Mouse (Mus musculus) midbrain, embryonic 16.5 days (tissue): ENCODE results near the gene Gm43517. TPM values are rescaled to one million over a fixed set of nuclear protein-coding genes. Genes with fewer than 3 reads are reported as not detected.

ENCODE experiments used
- ATAC-seq: fragments of 200-750 bp; cut with Nextera tagmentation; 2 replicates; pipeline ENCODE4 v1.8.0; 2017; ENCODE audit warnings: moderate TSS enrichment
- H3K27ac ChIP-seq: fragments of 300-500 bp; sonication (generic); 2 replicates; pipeline ENCODE4 v1.5.1; 2014; ENCODE audit warnings: mild to moderate bottlenecking, low read length, mixed read lengths
- H3K27me3 ChIP-seq: fragments of 300-500 bp; sonication (generic); 2 replicates; pipeline ENCODE4 v1.6.1; 2014; ENCODE audit warnings: low read depth, low read length, mixed read lengths; ENCODE audit not compliant: control insufficient read depth, insufficient read depth
- H3K36me3 ChIP-seq: fragments of 300-500 bp; sonication (generic); 2 replicates; pipeline ENCODE4 v1.6.1; 2014; ENCODE audit warnings: mild to moderate bottlenecking, low read length, moderate library complexity, mixed read lengths; ENCODE audit not compliant: control insufficient read depth, insufficient read depth
- H3K4me1 ChIP-seq: fragments of 300-500 bp; sonication (generic); 2 replicates; pipeline ENCODE4 v1.6.1; 2014; ENCODE audit warnings: mild to moderate bottlenecking, low read length, mixed read lengths; ENCODE audit not compliant: control insufficient read depth, insufficient read depth
- H3K4me2 ChIP-seq: fragments of 300-500 bp; sonication (generic); 2 replicates; pipeline ENCODE4 v1.6.1; 2014; ENCODE audit warnings: mild to moderate bottlenecking, low read length, mixed read lengths
- H3K4me3 ChIP-seq: fragments of 300-500 bp; sonication (generic); 2 replicates; pipeline ENCODE4 v1.5.1; 2014; ENCODE audit warnings: low read depth, mild to moderate bottlenecking, low read length, moderate library complexity, mixed read lengths
- H3K9ac ChIP-seq: fragments of 300-500 bp; sonication (generic); 2 replicates; pipeline ENCODE4 v1.6.1; 2014; ENCODE audit warnings: low read depth, low read length, mixed read lengths
- H3K9me3 ChIP-seq: fragments of 300-500 bp; sonication (generic); replicated peaks from 2 replicates; pipeline ENCODE4 v1.6.1; 2014; ENCODE audit warnings: mild to moderate bottlenecking, low read length, mixed read lengths; ENCODE audit not compliant: control insufficient read depth, poor library complexity, severe bottlenecking
- WGBS: fragments of 180-500 bp; shearing (Covaris S2); extraction: QIAGEN DNeasy Blood & Tissue Kit; methylation state at CpG from one replicate; pipeline ENCODE4 v1.1.7; 2014; 5-methylcytosine and 5-hydroxymethylcytosine counted together
- polyA plus RNA-seq: library from polyadenylated mRNA; unstranded; fragments of >200 nt; fragmentation: Nextera tagmentation; extraction: Ambion mirVana; gene quantifications from 2 replicates; pipeline ENCODE4 v1.2.1, GENCODE M21; 2015

The Gm43517 gene
- polyA plus RNA-seq, 1 experiment from 2014 or later = 0.10 TPM

DNA sequence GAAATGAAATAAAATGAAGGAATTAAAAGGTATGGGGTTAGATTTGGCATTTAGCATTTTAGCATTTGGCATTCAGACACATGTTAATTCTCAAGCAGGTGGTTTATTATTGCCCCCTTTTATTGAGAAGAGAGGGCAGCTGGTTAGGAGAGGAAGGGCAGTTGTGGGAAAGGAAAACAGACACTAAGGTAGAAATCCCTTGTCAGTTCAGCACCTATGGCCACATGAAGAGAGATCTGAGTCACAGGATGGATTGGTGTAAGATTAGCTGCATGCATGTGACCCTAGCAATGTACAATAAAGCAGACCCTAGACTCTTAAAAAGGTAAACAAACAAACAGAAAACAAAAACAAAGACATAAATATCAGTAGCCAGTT is 13.2 kb downstream of the Gm43517 start:
- H3K9ac ChIP-seq = no peak overlapping the region
- no peak overlapping the region for H3K4me2 ChIP-seq
- peaks cover 38% of the 10 kb centered on the region for H3K27me3 ChIP-seq

DNA sequence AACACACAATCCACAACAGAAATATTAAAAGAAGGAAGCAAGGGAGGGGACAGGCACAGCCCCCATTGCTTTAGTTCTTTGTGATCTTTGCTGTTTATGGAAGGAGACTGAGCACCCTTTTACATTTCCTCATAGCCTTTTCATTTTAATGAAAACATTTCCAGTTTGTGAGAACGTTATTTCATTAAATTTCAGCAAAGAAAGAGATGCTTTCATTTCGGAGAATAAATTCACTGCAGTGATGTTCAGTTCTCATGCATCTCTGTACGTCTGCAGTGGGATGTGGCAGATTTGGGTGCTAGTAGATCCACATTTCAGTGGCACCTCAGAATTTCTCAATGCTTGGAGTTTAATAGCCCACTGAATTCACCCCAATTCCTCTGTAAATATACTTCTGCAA is 13.7 kb downstream of the Gm43517 start:
- Histone ChIP-seq H3K4me3 (no peak overlapping the region), H3K36me3 (no peaks in the 10 kb centered on the region), H3K27me3 (peaks cover 41% of the 10 kb centered on the region), H3K27ac (no peak overlapping the region), H3K4me2 (no peak overlapping the region), H3K9me3 (no peaks in the 10 kb centered on the region), H3K4me1 (peaks cover 10% of the 10 kb centered on the region), H3K9ac (no peak overlapping the region)
- ATAC-seq = no peak
- WGBS = 18% methylated on average over 3 of the region's 3 CpGs

More for the DNA sequence above, 13.2 kb downstream of the Gm43517 start:
- no peak overlapping the region for H3K27ac ChIP-seq
- H3K4me1 ChIP-seq = peaks cover 10% of the 10 kb centered on the region
- no peak overlapping the region for H3K4me3 ChIP-seq
- ATAC-seq = no peak
- no peaks in the 10 kb centered on the region for H3K9me3 ChIP-seq
- no peaks in the 10 kb centered on the region for H3K36me3 ChIP-seq

DNA sequence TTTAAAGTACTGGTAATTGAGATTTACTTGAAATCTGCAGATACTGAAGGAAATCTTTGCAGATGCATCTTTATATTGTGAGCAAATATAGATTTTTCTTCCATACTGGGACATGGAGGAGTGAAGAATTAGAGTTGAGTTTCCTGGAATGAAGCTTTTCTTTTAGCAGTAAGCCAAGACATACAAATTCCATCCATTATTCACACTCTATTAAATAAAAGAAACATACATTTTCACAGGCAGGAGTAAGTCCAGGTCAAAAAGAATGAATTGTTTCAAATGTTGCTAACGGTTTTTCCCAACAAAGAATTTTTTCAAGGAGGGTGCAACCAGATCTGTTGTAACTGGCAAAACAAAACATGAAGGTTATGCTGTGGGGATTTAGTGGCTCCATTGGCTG is 14.6 kb downstream of the Gm43517 start:
- Histone ChIP-seq H3K4me2 (no peak overlapping the region), H3K27me3 (peaks cover 41% of the 10 kb centered on the region), H3K36me3 (no peaks in the 10 kb centered on the region), H3K9me3 (no peaks in the 10 kb centered on the region), H3K4me1 (peaks cover 10% of the 10 kb centered on the region), H3K9ac (no peak overlapping the region), H3K4me3 (no peak overlapping the region), H3K27ac (no peak overlapping the region; the same call in 1 of the 2 replicates)
- no peak for ATAC-seq
- 4% methylated on average over 1 of the region's 1 CpGs for WGBS

DNA sequence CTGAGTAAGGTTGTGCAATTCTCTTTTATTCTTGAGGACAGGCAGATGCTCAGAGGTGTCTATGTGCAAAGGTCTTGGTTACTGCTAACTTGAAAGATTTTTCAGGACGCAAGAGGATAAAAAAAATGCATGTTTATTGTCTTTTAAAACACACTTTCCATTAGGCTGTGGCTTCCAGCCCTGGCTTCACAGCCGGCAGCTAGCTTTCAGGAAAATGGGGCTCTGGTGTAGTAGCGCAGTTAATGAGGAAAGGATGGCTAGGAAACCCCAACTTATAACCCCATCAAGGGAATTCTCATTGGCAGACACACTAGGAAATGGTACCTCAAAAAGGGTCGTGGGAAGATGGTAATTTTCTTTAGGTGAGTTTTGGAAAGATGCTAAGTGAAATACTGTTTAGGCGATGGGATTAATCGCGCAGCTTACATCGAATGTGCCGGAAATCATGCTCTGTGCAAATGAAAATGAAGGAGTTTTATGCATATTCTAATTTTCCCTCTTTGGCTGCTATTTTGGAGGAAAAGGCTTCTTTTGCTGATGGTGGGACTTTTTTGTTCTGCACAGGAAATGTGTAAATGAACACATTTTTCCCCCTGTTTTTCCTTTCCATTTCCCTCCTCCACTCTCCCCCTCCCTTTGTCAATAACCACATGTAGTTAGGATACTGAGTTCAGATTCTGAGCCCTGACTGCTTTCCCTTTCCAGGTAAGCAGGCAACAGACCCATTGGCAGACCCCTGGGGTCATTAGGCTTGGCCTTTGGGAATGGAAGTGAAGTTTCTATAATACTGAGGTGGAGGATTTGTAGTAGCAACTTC is 15.3 kb downstream of the Gm43517 start:
- Histone ChIP-seq H3K9me3 (no peaks in the 10 kb centered on the region), H3K4me2 (peak overlapping the region; percentile 74; the same call in 1 of the 2 replicates), H3K4me1 (peaks cover 10% of the 10 kb centered on the region), H3K9ac (no peak overlapping the region), H3K36me3 (no peaks in the 10 kb centered on the region), H3K27ac (no peak overlapping the region; the same call in 1 of the 2 replicates), H3K4me3 (no peak overlapping the region), H3K27me3 (peaks cover 41% of the 10 kb centered on the region)
- 2% methylated on average over 9 of the region's 9 CpGs for WGBS
- ATAC-seq = 0 out of 2 replicates have a peak, but pooled peaks have one; percentile 14

DNA sequence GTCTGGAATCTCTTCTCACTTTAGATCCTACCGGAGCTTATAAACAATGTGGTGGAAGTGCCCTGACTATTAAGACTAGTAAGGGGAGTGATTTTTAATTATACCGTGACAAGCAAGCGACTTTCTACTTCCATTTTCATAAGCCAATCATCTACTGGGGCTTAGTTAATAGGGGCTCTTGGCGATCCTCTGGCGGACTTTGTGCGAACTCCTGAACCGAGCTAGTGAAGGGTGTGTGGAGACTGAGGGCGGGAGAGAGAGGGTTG is 15.8 kb downstream of the Gm43517 start:
- no peak overlapping the region for H3K9ac ChIP-seq
- H3K36me3 ChIP-seq = no peaks in the 10 kb centered on the region
- peak overlapping the region; percentile 68; the same call in 1 of the 2 replicates for H3K27ac ChIP-seq
- H3K4me1 ChIP-seq = peaks cover 10% of the 10 kb centered on the region
- no peaks in the 10 kb centered on the region for H3K9me3 ChIP-seq
- H3K4me3 ChIP-seq = peak overlapping the region; percentile 41
- WGBS = under 1% methylated on average over 8 of the region's 8 CpGs
- peaks cover 41% of the 10 kb centered on the region for H3K27me3 ChIP-seq
- H3K4me2 ChIP-seq = peak overlapping the region; percentile 74
- peak; percentile 79 for ATAC-seq

DNA sequence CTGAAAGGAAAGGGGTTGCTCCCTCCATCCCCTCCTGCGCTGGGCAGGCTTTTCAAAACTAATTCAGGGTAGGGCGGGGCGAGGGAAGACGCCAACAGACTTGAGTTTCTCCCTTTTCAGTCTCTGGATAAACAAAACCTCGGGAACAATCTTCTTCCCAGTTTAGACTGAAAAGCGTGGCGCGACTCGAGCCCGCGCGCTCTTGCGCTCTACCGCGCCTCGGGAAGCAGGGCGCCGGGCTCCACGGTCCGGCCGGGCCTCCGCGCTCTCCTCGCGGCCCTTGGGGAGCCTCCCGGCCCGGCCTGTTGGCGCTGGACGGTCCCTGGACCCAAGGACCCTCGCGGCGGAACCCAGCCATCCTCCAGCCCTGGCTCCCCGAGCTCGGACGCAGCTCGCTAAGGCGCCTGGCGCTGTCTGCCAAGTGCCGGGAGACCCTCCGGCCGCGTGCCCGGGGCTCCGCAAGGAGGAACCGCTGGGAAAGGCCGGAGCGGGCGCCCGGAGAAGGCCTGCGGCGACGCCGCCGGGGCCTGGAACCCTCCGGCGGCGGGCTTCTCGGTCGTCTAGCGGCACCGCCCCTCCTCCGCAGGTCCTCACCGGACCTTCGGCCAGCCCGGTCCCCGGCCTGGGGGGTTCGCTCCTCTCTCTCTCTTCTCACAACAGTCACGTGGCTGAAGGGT is 16.3 kb downstream of the Gm43517 start:
- ATAC-seq = peak; percentile 81
- H3K4me3 ChIP-seq = peak overlapping the region; percentile 41
- WGBS = under 1% methylated on average over 46 of the region's 68 CpGs
- no peaks in the 10 kb centered on the region for H3K9me3 ChIP-seq
- H3K4me2 ChIP-seq = peak overlapping the region; percentile 74
- H3K9ac ChIP-seq = peak overlapping the region; percentile 57
- H3K27ac ChIP-seq = peak overlapping the region; percentile 68
- H3K4me1 ChIP-seq = peaks cover 10% of the 10 kb centered on the region
- no peaks in the 10 kb centered on the region for H3K36me3 ChIP-seq
- peaks cover 41% of the 10 kb centered on the region for H3K27me3 ChIP-seq

DNA sequence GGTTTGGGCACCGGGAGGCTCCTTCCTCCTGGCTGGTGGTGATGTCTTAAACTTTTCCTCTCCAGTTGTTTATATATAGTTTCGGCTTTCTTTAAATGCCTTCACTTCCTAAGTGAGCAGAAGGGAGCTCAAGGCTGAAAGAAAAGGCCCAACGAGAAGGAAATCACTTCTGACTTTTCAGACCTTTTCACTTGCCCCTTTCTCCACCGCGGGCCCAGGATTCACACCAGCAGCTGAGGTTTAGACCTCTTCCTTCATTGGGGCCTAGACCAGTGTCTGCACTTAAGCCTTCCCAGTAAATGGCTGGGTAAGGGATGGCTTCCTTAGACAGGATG is 16.8 kb downstream of the Gm43517 start:
- H3K9ac ChIP-seq = 0 out of 2 replicates have a peak overlapping the region, but pooled peaks have one; percentile 57
- H3K4me2 ChIP-seq = peak overlapping the region; percentile 74
- peak overlapping the region; percentile 41 for H3K4me3 ChIP-seq
- H3K4me1 ChIP-seq = peaks cover 10% of the 10 kb centered on the region
- 2% methylated on average over 5 of the region's 5 CpGs for WGBS
- peak overlapping the region; percentile 68; the same call in 1 of the 2 replicates for H3K27ac ChIP-seq
- H3K9me3 ChIP-seq = no peaks in the 10 kb centered on the region
- no peak for ATAC-seq
- peaks cover 39% of the 10 kb centered on the region for H3K27me3 ChIP-seq
- H3K36me3 ChIP-seq = no peaks in the 10 kb centered on the region

DNA sequence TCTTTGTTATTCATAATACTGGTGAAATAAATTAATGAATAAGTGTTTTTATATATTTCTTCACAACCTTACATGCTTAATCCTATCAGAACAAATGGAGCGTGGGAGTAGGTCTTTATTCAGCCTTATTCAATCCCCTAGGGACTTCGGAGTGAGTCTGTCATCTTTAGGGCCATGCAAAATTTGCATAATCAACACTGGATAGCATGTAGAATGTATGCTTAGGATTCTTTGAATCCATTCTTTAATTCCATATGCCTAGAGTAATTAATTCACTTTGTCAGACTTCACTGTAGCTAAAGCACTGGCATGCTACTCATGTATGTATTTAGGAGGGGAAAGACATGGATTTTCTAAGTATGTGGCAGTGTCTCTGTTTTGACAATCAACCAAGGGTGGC is 24.9 kb downstream of the Gm43517 start:
- 15% methylated on average over 2 of the region's 2 CpGs for WGBS
- Histone ChIP-seq H3K9me3 (no peaks in the 10 kb centered on the region), H3K4me1 (no peaks in the 10 kb centered on the region), H3K4me2 (no peak overlapping the region), H3K27me3 (peaks cover 8% of the 10 kb centered on the region), H3K27ac (no peak overlapping the region), H3K36me3 (no peaks in the 10 kb centered on the region), H3K9ac (no peak overlapping the region), H3K4me3 (no peak overlapping the region)
- no peak for ATAC-seq

DNA sequence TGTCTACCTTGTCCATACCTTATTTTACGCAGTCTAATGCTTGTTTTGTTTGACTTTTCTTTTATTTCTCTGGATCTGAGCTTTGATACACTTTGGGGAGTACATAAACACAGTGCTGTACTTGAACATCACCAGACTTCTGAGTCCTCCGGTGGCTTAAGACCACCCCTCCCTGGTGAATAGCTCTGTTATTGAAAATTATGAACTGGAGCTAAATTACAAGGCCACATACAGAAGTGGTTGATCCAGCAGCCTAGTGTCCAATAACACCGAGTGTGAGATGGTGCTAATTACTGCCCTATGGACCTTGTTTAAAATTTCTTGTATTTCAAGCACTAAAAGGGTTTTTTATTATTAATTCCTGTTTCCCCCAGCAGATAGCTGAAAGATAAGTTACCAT is 33.0 kb downstream of the Gm43517 start:
- no peaks in the 10 kb centered on the region for H3K36me3 ChIP-seq
- no peaks in the 10 kb centered on the region for H3K27me3 ChIP-seq
- no peak overlapping the region for H3K27ac ChIP-seq
- H3K9me3 ChIP-seq = no peaks in the 10 kb centered on the region
- WGBS = 78% methylated on average over 3 of the region's 3 CpGs
- H3K4me2 ChIP-seq = no peak overlapping the region
- H3K4me1 ChIP-seq = no peaks in the 10 kb centered on the region
- H3K9ac ChIP-seq = no peak overlapping the region
- ATAC-seq = no peak
- no peak overlapping the region for H3K4me3 ChIP-seq
